Mouse (Mus musculus) embryonic facial prominence, embryonic 12.5 days (tissue): Measurements from ENCODE around the gene Rad21l. TPM values are rescaled to one million over a fixed set of nuclear protein-coding genes. Genes with fewer than 3 reads are reported as not detected.

Source experiments
- ATAC-seq: fragments of 200-750 bp; cut with Nextera tagmentation; 2 replicates; pipeline ENCODE4 v1.8.0; 2017; ENCODE audit not compliant: insufficient number of reproducible peaks, insufficient read depth, low FRiP score, low TSS enrichment
- H3K27ac ChIP-seq: fragments of 300-500 bp; sonication (generic); 2 replicates; pipeline ENCODE4 v1.5.1; 2016; ENCODE audit warnings: mild to moderate bottlenecking
- H3K27me3 ChIP-seq: fragments of 300-500 bp; sonication (generic); 2 replicates; pipeline ENCODE4 v1.6.1; 2016; ENCODE audit warnings: mild to moderate bottlenecking, moderate library complexity
- H3K36me3 ChIP-seq: fragments of 300-500 bp; sonication (generic); 2 replicates; pipeline ENCODE4 v1.6.1; 2016; ENCODE audit warnings: mild to moderate bottlenecking
- H3K4me1 ChIP-seq: fragments of 300-500 bp; sonication (generic); 2 replicates; pipeline ENCODE4 v1.6.1; 2016
- H3K4me2 ChIP-seq: fragments of 300-500 bp; sonication (generic); replicated peaks from 2 replicates; pipeline ENCODE4 v1.6.1; 2016; ENCODE audit warnings: mild to moderate bottlenecking, moderate library complexity
- H3K4me3 ChIP-seq: fragments of 300-500 bp; sonication (generic); 2 replicates; pipeline ENCODE4 v1.5.1; 2016; ENCODE audit warnings: mild to moderate bottlenecking
- H3K9ac ChIP-seq: fragments of 300-500 bp; sonication (generic); 2 replicates; pipeline ENCODE4 v1.6.1; 2016; ENCODE audit warnings: mild to moderate bottlenecking, moderate library complexity
- H3K9me3 ChIP-seq: fragments of 300-500 bp; sonication (generic); 2 replicates; pipeline ENCODE4 v1.6.1; 2016; ENCODE audit warnings: mild to moderate bottlenecking, moderate library complexity
- WGBS: fragments of 180-500 bp; shearing (Covaris S2); methylation state at CpG from one replicate; pipeline ENCODE4 v1.1.7; 2016; 5-methylcytosine and 5-hydroxymethylcytosine counted together
- polyA plus RNA-seq: library from polyadenylated mRNA; unstranded; fragments of >200 nt; fragmentation: Nextera tagmentation; extraction: Ambion mirVana; gene quantifications from 2 replicates; pipeline ENCODE4 v1.2.1, GENCODE M21; 2016

Rad21l gene
- polyA plus RNA-seq, 1 experiment from 2014 or later: not detected

- peak; percentile 47; the same call in 1 of the 2 replicates for ATAC-seq
- Histone ChIP-seq H3K36me3 (no peaks in the 10 kb centered on the region), H3K27ac (no peak overlapping the region), H3K27me3 (peaks cover 14% of the 10 kb centered on the region), H3K9me3 (no peaks in the 10 kb centered on the region), H3K4me2 (no peak overlapping the region), H3K9ac (no peak overlapping the region), H3K4me1 (no peaks in the 10 kb centered on the region), H3K4me3 (no peak overlapping the region)
- WGBS: 38% methylated on average over 45 of the region's 48 CpGs
Observed at GRCm38 (mm10) chr2:151670026-151670967, 2.0 kb upstream of the Rad21l start.

- Histone ChIP-seq H3K9me3 (no peaks in the 10 kb centered on the region), H3K4me2 (no peak overlapping the region), H3K27ac (no peak overlapping the region), H3K36me3 (no peaks in the 10 kb centered on the region), H3K9ac (no peak overlapping the region), H3K4me1 (no peaks in the 10 kb centered on the region), H3K27me3 (no peaks in the 10 kb centered on the region), H3K4me3 (no peak overlapping the region)
- ATAC-seq: no peak
- 69% methylated on average over 1 of the region's 1 CpGs for whole genome bisulfite sequencing
Observed at GRCm38 (mm10) chr2:151652053-151652452, 16.3 kb downstream of the Rad21l start.

GRCm38 (mm10) chr2:151636015-151636402 is 32.3 kb downstream of the Rad21l start:
- 59% methylated on average over 2 of the region's 2 CpGs for WGBS
- H3K27me3 ChIP-seq: peaks cover 27% of the 10 kb centered on the region

GRCm38 (mm10) chr2:151635362-151636014 is 32.8 kb downstream of the Rad21l start:
- Histone ChIP-seq H3K4me3 (no peak overlapping the region), H3K9ac (no peak overlapping the region), H3K4me1 (0 out of 2 replicates have a peak, but pooled peaks cover 5% of the 10 kb centered on the region), H3K27ac (no peak overlapping the region), H3K27me3 (peaks cover 32% of the 10 kb centered on the region), H3K4me2 (no peak overlapping the region), H3K9me3 (no peaks in the 10 kb centered on the region), H3K36me3 (no peaks in the 10 kb centered on the region)
- no peak for ATAC-seq
- 73% methylated on average over 9 of the region's 9 CpGs for WGBS

More at GRCm38 (mm10) chr2:151636015-151636402, 32.3 kb downstream of the Rad21l start:
- no peak overlapping the region for H3K9ac ChIP-seq
- no peak overlapping the region for H3K4me2 ChIP-seq
- no peak overlapping the region for H3K4me3 ChIP-seq
- no peaks in the 10 kb centered on the region for H3K9me3 ChIP-seq
- no peak for ATAC-seq
- H3K27ac ChIP-seq: no peak overlapping the region
- H3K36me3 ChIP-seq: no peaks in the 10 kb centered on the region
- 0 out of 2 replicates have a peak, but pooled peaks cover 5% of the 10 kb centered on the region for H3K4me1 ChIP-seq

DNA sequence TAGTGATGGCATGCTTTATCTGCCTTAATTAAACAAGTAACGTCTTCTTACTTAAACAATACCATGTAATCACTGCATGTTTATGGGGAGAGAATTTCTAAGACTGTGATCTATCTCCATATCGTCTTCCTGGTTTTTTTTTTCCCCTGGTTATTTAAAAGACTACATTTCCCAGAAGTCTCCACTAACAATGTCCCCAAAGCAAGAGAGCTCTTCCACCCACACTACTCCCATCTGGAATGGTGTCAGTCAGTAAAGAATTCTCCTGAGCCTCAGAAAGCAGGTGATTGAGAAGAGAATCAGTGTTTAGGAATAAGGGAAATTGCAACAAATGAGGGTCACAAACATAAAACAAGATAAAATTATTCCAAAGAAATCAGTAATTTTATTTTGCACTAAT is 33.4 kb downstream of the Rad21l start:
- Histone ChIP-seq H3K27me3 (peaks cover 35% of the 10 kb centered on the region), H3K4me2 (no peak overlapping the region), H3K9ac (no peak overlapping the region), H3K9me3 (no peaks in the 10 kb centered on the region), H3K27ac (no peak overlapping the region), H3K36me3 (no peaks in the 10 kb centered on the region), H3K4me3 (no peak overlapping the region), H3K4me1 (0 out of 2 replicates have a peak, but pooled peaks cover 5% of the 10 kb centered on the region)
- no peak for ATAC-seq
- 35% methylated on average over 2 of the region's 2 CpGs for WGBS

GRCm38 (mm10) chr2:151632982-151633381 is 35.4 kb downstream of the Rad21l start:
- H3K27me3 ChIP-seq: peaks cover 40% of the 10 kb centered on the region
- H3K4me3 ChIP-seq: no peak overlapping the region
- H3K4me1 ChIP-seq: 0 out of 2 replicates have a peak, but pooled peaks cover 5% of the 10 kb centered on the region
- 35% methylated on average over 5 of the region's 5 CpGs for WGBS
- H3K4me2 ChIP-seq: no peak overlapping the region
- no peak for ATAC-seq
- H3K36me3 ChIP-seq: no peaks in the 10 kb centered on the region
- H3K9me3 ChIP-seq: no peaks in the 10 kb centered on the region
- H3K27ac ChIP-seq: no peak overlapping the region
- H3K9ac ChIP-seq: no peak overlapping the region

DNA sequence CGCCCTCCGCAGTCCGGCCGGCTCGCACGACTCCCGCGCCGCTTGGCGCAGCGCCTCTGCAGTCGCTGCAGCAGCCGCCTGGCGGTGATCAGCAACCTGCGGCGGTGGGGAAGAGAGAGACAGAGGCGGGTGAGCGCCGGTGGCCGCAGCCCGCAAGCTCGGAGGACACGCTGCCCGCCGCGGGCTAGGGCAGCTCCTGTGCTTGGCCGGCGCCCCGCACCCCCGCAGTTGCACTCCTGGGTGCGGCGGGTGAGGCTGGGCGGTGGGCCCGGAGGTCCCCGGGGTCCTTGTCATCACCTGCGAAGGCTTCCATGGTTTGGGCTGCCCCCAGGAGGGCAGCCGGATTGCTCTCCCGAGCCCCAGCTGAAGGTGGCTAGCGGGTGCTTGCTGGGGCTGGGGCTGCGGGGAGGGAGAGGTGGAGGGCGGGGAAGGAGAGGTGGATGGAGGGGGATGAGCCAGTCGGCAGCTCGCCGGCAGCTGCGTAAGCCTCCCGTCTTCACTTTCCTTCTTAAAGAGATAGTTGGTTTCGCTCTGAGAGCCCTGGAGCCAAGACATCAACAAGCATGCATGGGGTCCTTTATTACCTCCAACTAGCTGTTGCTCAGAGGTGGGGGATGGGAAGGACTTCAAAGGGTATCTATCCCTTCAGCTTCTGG is 36.0 kb downstream of the Rad21l start, which contains the start of gene Snph:
TSS of gene Snph (minus strand) at position 435 of the 656 bp plus-strand sequence.
- peak; percentile 66; the same call in 1 of the 2 replicates for ATAC-seq
- H3K4me1 ChIP-seq: 0 out of 2 replicates have a peak, but pooled peaks cover 5% of the 10 kb centered on the region
- H3K36me3 ChIP-seq: no peaks in the 10 kb centered on the region
- peak within 1 kb of the TSS; percentile 99 for H3K4me2 ChIP-seq
- no peaks in the 10 kb centered on the region for H3K9me3 ChIP-seq
- H3K27ac ChIP-seq: no peak within 1 kb of the TSS
- H3K27me3 ChIP-seq: peaks cover 40% of the 10 kb centered on the region
- peak within 1 kb of the TSS; percentile 71 for H3K4me3 ChIP-seq
- WGBS: under 1% methylated on average over 45 of the region's 47 CpGs
- H3K9ac ChIP-seq: peak within 1 kb of the TSS; percentile 66

DNA sequence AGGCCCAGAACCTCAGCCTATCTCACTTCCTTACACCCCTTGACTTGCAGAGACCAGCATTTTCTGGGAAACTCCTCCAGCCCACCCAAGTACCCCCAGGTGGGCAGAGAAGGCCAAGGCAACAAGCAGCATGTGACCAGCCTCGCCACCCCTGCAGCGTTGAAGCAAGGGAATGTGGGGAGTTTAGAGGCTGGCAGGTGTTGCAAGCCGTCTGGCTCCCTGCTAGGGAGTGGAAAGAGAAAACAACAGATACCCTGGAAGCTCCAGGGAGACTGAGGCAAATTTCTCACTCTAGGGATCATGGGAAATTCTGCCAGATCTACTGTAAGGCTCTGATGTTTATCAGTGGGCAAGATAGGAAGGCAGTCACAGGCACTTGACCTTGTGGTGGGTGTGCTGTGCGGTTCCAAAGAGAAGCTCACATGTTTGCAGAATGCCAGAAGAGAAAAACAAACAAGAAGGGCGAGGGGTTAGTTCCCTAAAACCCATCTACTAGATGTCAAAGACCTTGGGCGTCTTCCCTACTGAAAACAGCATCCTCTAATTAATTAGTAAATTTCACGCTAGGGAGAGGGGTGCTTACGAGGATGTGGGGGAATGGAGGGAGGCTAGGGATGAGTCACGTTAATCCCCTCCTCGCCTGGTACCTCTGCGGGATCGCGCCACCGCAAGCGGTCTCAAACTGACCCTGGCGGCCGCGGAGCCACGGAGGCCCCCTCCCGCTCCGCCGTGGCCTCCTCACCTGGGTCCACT is 36.8 kb downstream of the Rad21l start:
- WGBS: 3% methylated on average over 22 of the region's 22 CpGs
- no peak for ATAC-seq
- Histone ChIP-seq H3K9ac (peak overlapping the region; percentile 66), H3K4me3 (peak overlapping the region; percentile 71), H3K36me3 (no peaks in the 10 kb centered on the region), H3K27ac (no peak overlapping the region), H3K9me3 (no peaks in the 10 kb centered on the region), H3K27me3 (peaks cover 40% of the 10 kb centered on the region), H3K4me1 (0 out of 2 replicates have a peak, but pooled peaks cover 5% of the 10 kb centered on the region), H3K4me2 (peak overlapping the region; percentile 99)

DNA sequence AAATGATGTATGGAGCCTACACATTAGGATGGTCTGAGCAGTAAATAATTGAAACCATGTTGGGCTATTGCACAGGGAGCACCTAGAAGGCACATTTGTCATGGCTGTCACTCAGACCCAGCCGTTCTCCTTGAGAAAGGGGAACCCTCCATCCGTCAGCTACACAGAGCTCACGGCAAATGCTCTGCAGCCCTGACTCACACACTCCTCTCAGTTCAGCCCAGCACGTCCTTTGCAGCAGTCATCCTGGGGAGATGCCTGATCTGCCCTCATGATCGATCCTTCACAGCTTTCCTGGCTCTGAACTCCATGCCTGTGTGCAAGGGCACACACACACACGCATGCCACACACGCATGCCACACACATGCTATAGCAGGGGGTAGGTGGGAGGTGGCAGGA is 39.0 kb downstream of the Rad21l start:
- Histone ChIP-seq H3K9me3 (no peaks in the 10 kb centered on the region), H3K4me1 (0 out of 2 replicates have a peak, but pooled peaks cover 5% of the 10 kb centered on the region), H3K27me3 (peaks cover 40% of the 10 kb centered on the region), H3K4me3 (no peak overlapping the region), H3K9ac (no peak overlapping the region), H3K27ac (no peak overlapping the region), H3K4me2 (no peak overlapping the region), H3K36me3 (no peaks in the 10 kb centered on the region)
- 65% methylated on average over 7 of the region's 7 CpGs for WGBS
- no peak for ATAC-seq

- no peaks in the 10 kb centered on the region for H3K36me3 ChIP-seq
- no peak overlapping the region for H3K4me2 ChIP-seq
- WGBS: 88% methylated on average over 3 of the region's 3 CpGs
- H3K9ac ChIP-seq: no peak overlapping the region
- ATAC-seq: no peak
- no peak overlapping the region for H3K4me3 ChIP-seq
- H3K27ac ChIP-seq: no peak overlapping the region
- H3K9me3 ChIP-seq: no peaks in the 10 kb centered on the region
- H3K4me1 ChIP-seq: 0 out of 2 replicates have a peak, but pooled peaks cover 5% of the 10 kb centered on the region
- H3K27me3 ChIP-seq: peaks cover 27% of the 10 kb centered on the region
Observed at GRCm38 (mm10) chr2:151628011-151628410, 40.3 kb downstream of the Rad21l start.

GRCm38 (mm10) chr2:151626296-151626695 is 42.0 kb downstream of the Rad21l start:
- H3K4me3 ChIP-seq: no peak overlapping the region
- 88% methylated on average over 7 of the region's 7 CpGs for WGBS
- no peak for ATAC-seq

More at GRCm38 (mm10) chr2:151626296-151626695, 42.0 kb downstream of the Rad21l start:
- Histone ChIP-seq H3K9me3 (no peaks in the 10 kb centered on the region), H3K4me2 (no peak overlapping the region), H3K27me3 (peaks cover 16% of the 10 kb centered on the region), H3K4me1 (0 out of 2 replicates have a peak, but pooled peaks cover under 1% of the 10 kb centered on the region), H3K27ac (no peak overlapping the region), H3K9ac (no peak overlapping the region), H3K36me3 (no peaks in the 10 kb centered on the region)
